Mouse (Mus musculus) heart, adult 18-20 months (tissue): ENCODE results near the gene Olfr392. TPM values are rescaled to one million over a fixed set of nuclear protein-coding genes. Genes with fewer than 3 reads are reported as not detected.

Experiments
- DNase-seq, 2 experiments: peaks; one replicate each; pipeline ENCODE4 v3.0.0; 2021 to 2022; ENCODE audit warnings: mixed read lengths in 1 of 2
- long read RNA-seq, 2 experiments: library from polyadenylated mRNA; stranded (forward); transcript quantifications; one replicate each; pipeline ENCODE4 v2.0.0; 2021
- total RNA-seq, 2 experiments: library from RNA; stranded (reverse); gene quantifications; 2 replicates each; pipeline ENCODE4 v1.2.3; 2021

Olfr392 gene
- not detected for total RNA-seq
- long read RNA-seq, experiment 1 = 0 reads
- long read RNA-seq, experiment 2 = 0 reads

GRCm38 (mm10) chr11:73816949-73817348 is at the start of gene Olfr392:
Olfr392 (minus strand) TSS chr11:73817049.
- no peak for DNase-seq

GRCm38 (mm10) chr11:73851354-73851753 is 34.5 kb upstream of the Olfr392 start, which contains the start of gene Olfr393:
Olfr393 (minus strand) TSS chr11:73851454.
- DNase-seq = no peak

GRCm38 (mm10) chr11:73802952-73803351 is 13.9 kb downstream of the Olfr392 start, which contains the start of gene Olfr391-ps:
Olfr391-ps (minus strand) TSS chr11:73803052.
- DNase-seq = no peak

GRCm38 (mm10) chr11:73782664-73783063 is 34.2 kb downstream of the Olfr392 start, which contains the start of gene Olfr390:
Olfr390 (plus strand) TSS chr11:73782964.
- DNase-seq = no peak

GRCm38 (mm10) chr11:73780613-73781012 is 36.2 kb downstream of the Olfr392 start, which contains the start of gene Olfr389:
Olfr389 (minus strand) TSS chr11:73780713.
- no peak for DNase-seq

Other genes starting within 250 kb of the Olfr392 start
- gene Olfr385, start 224.0 kb downstream of the Olfr392 start, total RNA-seq = not detected
- gene Olfr384, start 218.5 kb downstream of the Olfr392 start, total RNA-seq = not detected
- not detected for gene Zfp735, start 128.3 kb downstream of the Olfr392 start, total RNA-seq
- not detected for gene Olfr389, start 36.3 kb downstream of the Olfr392 start, total RNA-seq
- gene Olfr390, start 34.1 kb downstream of the Olfr392 start, total RNA-seq = not detected
- gene Olfr391-ps, start 14.0 kb downstream of the Olfr392 start, total RNA-seq = not detected
- not detected for gene Olfr393, start 34.4 kb upstream of the Olfr392 start, total RNA-seq
- not detected for gene Olfr394, start 73.7 kb upstream of the Olfr392 start, total RNA-seq
- gene Olfr395, start 92.2 kb upstream of the Olfr392 start, total RNA-seq = not detected
- gene Olfr23, start 119.6 kb upstream of the Olfr392 start, total RNA-seq = not detected
- not detected for gene Olfr397, start 143.8 kb upstream of the Olfr392 start, total RNA-seq
- not detected for gene Olfr398, start 173.4 kb upstream of the Olfr392 start, total RNA-seq
- not detected for gene Olfr139, start 239.5 kb upstream of the Olfr392 start, total RNA-seq
- not detected for gene Olfr399, start 239.6 kb upstream of the Olfr392 start, total RNA-seq